Mouse (Mus musculus): Measurements from ENCODE around the gene Kdm8. TPM values are rescaled to one million over a fixed set of nuclear protein-coding genes. Genes with fewer than 3 reads are reported as not detected.
"Not testable (repeated sequence)": the region's sequence is repeated elsewhere in the genome, so short reads cannot be mapped to it uniquely, and the experiment has no call there.

The Kdm8 gene
- polyA plus RNA-seq, 1 experiment from 2014 or later, result 7.7 TPM

- Histone ChIP-seq H3K4me3 (replicated peaks; ENCODE audit: low read depth, low read length) (no peak overlapping the region), H3K27ac (no peak overlapping the region), H3K4me2 (ENCODE audit: low read length) (no peak overlapping the region), H3K36me3 (ENCODE audit: insufficient read depth, low read length) (no peaks in the 10 kb centered on the region), H3K9ac (ENCODE audit: low read depth, low read length) (no peak overlapping the region), H3K9me3 (replicated peaks; ENCODE audit: low read length) (no peaks in the 10 kb centered on the region), H3K27me3 (ENCODE audit: insufficient read depth, low read length) (no peaks in the 10 kb centered on the region), H3K4me1 (replicated peaks; ENCODE audit: insufficient read depth, low read length) (no peaks in the 10 kb centered on the region)
- TF ChIP-seq CTCF (IDR thresholded peaks at IDR 0.05; ENCODE audit: low read depth), result no peak
- 71% methylated on average over 5 of the region's 5 CpGs for WGBS
- DNase-seq (ENCODE audit: low spot score) (peak; percentile 48), ATAC-seq (replicated peaks; ENCODE audit: low FRiP score, low read depth) (no peak)
Measured at GRCm38 (mm10) chr7:125416762-125417161, 27.7 kb upstream of the Kdm8 start.

DNA sequence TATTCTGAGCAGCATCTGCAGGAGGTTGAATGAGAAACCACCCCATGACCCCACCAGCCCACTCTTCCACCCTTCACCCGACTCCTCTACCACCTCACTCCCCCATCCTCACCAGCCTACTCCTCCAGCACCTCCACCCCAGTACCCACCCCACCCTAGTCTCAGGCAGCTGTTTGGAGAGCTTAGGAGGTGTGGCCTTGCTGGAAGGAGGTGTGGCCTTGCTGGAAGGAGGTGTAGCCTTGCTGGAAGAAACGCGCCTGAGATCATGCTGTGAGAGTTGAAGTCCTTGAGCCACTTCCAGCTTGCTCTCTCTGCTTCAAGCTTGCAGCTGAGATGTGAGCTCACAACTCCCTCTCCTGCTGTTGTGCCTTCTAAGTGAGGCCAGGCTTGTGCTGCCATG, 26.1 kb upstream of the Kdm8 start:
- no peaks in the 10 kb centered on the region for H3K9me3 ChIP-seq (replicated peaks; ENCODE audit: low read length)
- H3K4me3 ChIP-seq (replicated peaks; ENCODE audit: low read depth, low read length), result no peak overlapping the region
- H3K9ac ChIP-seq (ENCODE audit: low read depth, low read length), result no peak overlapping the region
- no peaks in the 10 kb centered on the region for H3K27me3 ChIP-seq (ENCODE audit: insufficient read depth, low read length)
- DNase-seq (ENCODE audit: low spot score) (peak; percentile 42), ATAC-seq (replicated peaks; ENCODE audit: low FRiP score, low read depth) (peak; percentile 63; the same call in 1 of the 2 replicates)
- no peak for TF ChIP-seq CTCF (IDR thresholded peaks at IDR 0.05; ENCODE audit: low read depth)
- H3K4me2 ChIP-seq (ENCODE audit: low read length), result no peak overlapping the region
- no peak overlapping the region for H3K27ac ChIP-seq
- WGBS, result 17% methylated on average over 3 of the region's 3 CpGs
- H3K4me1 ChIP-seq (replicated peaks; ENCODE audit: insufficient read depth, low read length), result no peaks in the 10 kb centered on the region
- no peaks in the 10 kb centered on the region for H3K36me3 ChIP-seq (ENCODE audit: insufficient read depth, low read length)

- TF ChIP-seq CTCF (IDR thresholded peaks at IDR 0.05; ENCODE audit: low read depth), result peak; percentile 65
- ATAC-seq (replicated peaks; ENCODE audit: low FRiP score, low read depth) (no peak), DNase-seq (ENCODE audit: low spot score) (no peak)
- Histone ChIP-seq H3K27me3 (ENCODE audit: insufficient read depth, low read length) (no peaks in the 10 kb centered on the region), H3K4me1 (replicated peaks; ENCODE audit: insufficient read depth, low read length) (no peaks in the 10 kb centered on the region), H3K36me3 (ENCODE audit: insufficient read depth, low read length) (no peaks in the 10 kb centered on the region), H3K9ac (ENCODE audit: low read depth, low read length) (no peak overlapping the region), H3K27ac (no peak overlapping the region), H3K9me3 (replicated peaks; ENCODE audit: low read length) (no peaks in the 10 kb centered on the region), H3K4me2 (ENCODE audit: low read length) (no peak overlapping the region), H3K4me3 (replicated peaks; ENCODE audit: low read depth, low read length) (no peak overlapping the region)
- WGBS, result 63% methylated on average over 2 of the region's 2 CpGs
Measured at GRCm38 (mm10) chr7:125420190-125420589, 24.3 kb upstream of the Kdm8 start.

GRCm38 (mm10) chr7:125421911-125422310, 22.6 kb upstream of the Kdm8 start:
- TF ChIP-seq CTCF (IDR thresholded peaks at IDR 0.05; ENCODE audit: low read depth), result no peak
- Histone ChIP-seq H3K27me3 (ENCODE audit: insufficient read depth, low read length) (no peaks in the 10 kb centered on the region), H3K9ac (ENCODE audit: low read depth, low read length) (no peak overlapping the region), H3K27ac (no peak overlapping the region), H3K4me2 (ENCODE audit: low read length) (no peak overlapping the region), H3K9me3 (replicated peaks; ENCODE audit: low read length) (no peaks in the 10 kb centered on the region), H3K4me3 (replicated peaks; ENCODE audit: low read depth, low read length) (no peak overlapping the region), H3K36me3 (ENCODE audit: insufficient read depth, low read length) (no peaks in the 10 kb centered on the region), H3K4me1 (replicated peaks; ENCODE audit: insufficient read depth, low read length) (no peaks in the 10 kb centered on the region)
- 59% methylated on average over 2 of the region's 2 CpGs for WGBS
- no peak for DNase-seq (ENCODE audit: low spot score)
- no peak for ATAC-seq (replicated peaks; ENCODE audit: low FRiP score, low read depth)

DNA sequence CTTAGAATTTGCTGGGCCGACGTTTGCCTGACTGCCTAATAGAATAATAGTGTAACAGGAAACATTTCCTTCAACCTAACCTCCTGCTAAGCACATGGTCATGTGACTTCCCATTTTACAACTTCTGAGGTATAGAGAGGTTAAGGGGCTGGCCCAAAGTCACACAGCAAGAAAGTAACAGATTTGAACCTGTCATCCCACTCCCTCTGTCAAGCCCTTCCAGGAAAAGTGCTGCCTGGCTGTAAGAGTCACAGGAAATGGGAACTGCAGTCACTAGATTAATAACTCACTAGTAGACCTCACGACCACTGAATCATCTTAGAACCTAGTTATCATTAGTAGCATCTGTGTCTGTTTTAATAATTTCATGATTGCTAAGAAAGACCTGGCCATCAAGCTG, 21.4 kb upstream of the Kdm8 start:
- Histone ChIP-seq H3K27me3 (ENCODE audit: insufficient read depth, low read length) (no peaks in the 10 kb centered on the region), H3K9me3 (replicated peaks; ENCODE audit: low read length) (no peaks in the 10 kb centered on the region), H3K4me2 (ENCODE audit: low read length) (no peak overlapping the region), H3K4me3 (replicated peaks; ENCODE audit: low read depth, low read length) (no peak overlapping the region), H3K27ac (no peak overlapping the region), H3K36me3 (ENCODE audit: insufficient read depth, low read length) (no peaks in the 10 kb centered on the region), H3K9ac (ENCODE audit: low read depth, low read length) (no peak overlapping the region), H3K4me1 (replicated peaks; ENCODE audit: insufficient read depth, low read length) (no peaks in the 10 kb centered on the region)
- no peak for ATAC-seq (replicated peaks; ENCODE audit: low FRiP score, low read depth)
- no peak for DNase-seq (ENCODE audit: low spot score)
- no peak for TF ChIP-seq CTCF (IDR thresholded peaks at IDR 0.05; ENCODE audit: low read depth)
- WGBS, result 43% methylated on average over 3 of the region's 3 CpGs

DNA sequence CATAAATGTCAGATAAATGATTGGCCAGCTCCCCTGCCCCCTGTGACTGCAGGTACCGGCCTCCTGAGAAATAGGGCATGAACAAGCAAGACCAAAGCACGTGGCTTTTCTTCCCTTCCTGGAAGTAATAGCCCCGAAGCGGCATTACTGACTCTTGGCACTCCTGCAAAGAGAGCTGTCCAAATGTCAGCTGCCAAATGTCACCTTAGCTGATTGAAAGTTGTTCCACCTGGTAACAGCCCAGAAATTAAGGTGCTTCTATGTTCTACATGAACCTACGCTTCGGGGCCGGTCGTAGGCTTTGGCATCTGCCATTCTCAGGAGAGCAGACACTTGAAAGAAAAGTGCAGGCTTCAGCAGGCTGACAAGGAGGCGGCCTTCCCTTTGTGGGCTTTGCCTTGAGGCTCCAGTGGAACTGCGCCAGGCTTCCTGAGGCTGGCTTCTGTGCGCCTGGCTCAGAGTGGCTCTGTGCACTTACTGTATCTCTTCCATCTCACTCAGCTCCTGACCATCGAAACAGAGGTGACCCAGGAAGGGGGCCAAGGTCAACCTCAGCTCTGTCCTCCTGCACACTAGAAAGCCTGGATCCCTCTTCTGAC, 16.9 kb upstream of the Kdm8 start:
- H3K9me3 ChIP-seq (replicated peaks; ENCODE audit: low read length), result no peaks in the 10 kb centered on the region
- no peak overlapping the region for H3K9ac ChIP-seq (ENCODE audit: low read depth, low read length)
- ATAC-seq (replicated peaks; ENCODE audit: low FRiP score, low read depth), result no peak
- H3K27ac ChIP-seq, result no peak overlapping the region
- WGBS, result 66% methylated on average over 12 of the region's 12 CpGs
- no peak overlapping the region for H3K4me2 ChIP-seq (ENCODE audit: low read length)
- no peaks in the 10 kb centered on the region for H3K36me3 ChIP-seq (ENCODE audit: insufficient read depth, low read length)
- no peak for DNase-seq (ENCODE audit: low spot score)
- H3K4me3 ChIP-seq (replicated peaks; ENCODE audit: low read depth, low read length), result no peak overlapping the region
- TF ChIP-seq CTCF (IDR thresholded peaks at IDR 0.05; ENCODE audit: low read depth), result no peak
- no peaks in the 10 kb centered on the region for H3K4me1 ChIP-seq (replicated peaks; ENCODE audit: insufficient read depth, low read length)
- H3K27me3 ChIP-seq (ENCODE audit: insufficient read depth, low read length), result no peaks in the 10 kb centered on the region

- Histone ChIP-seq H3K4me3 (replicated peaks; ENCODE audit: low read depth, low read length) (no peak overlapping the region), H3K9ac (ENCODE audit: low read depth, low read length) (no peak overlapping the region), H3K27ac (no peak overlapping the region), H3K4me2 (ENCODE audit: low read length) (no peak overlapping the region), H3K36me3 (ENCODE audit: insufficient read depth, low read length) (no peaks in the 10 kb centered on the region), H3K27me3 (ENCODE audit: insufficient read depth, low read length) (no peaks in the 10 kb centered on the region), H3K4me1 (replicated peaks; ENCODE audit: insufficient read depth, low read length) (no peaks in the 10 kb centered on the region), H3K9me3 (replicated peaks; ENCODE audit: low read length) (no peaks in the 10 kb centered on the region)
- TF ChIP-seq CTCF (IDR thresholded peaks at IDR 0.05; ENCODE audit: low read depth), result no peak
- 67% methylated on average over 7 of the region's 7 CpGs for WGBS
- DNase-seq (ENCODE audit: low spot score) (no peak), ATAC-seq (replicated peaks; ENCODE audit: low FRiP score, low read depth) (no peak)
Measured at GRCm38 (mm10) chr7:125428381-125428780, 16.1 kb upstream of the Kdm8 start.

- not testable (repeated sequence) for H3K4me1 ChIP-seq (replicated peaks; ENCODE audit: insufficient read depth, low read length); DNase-seq (ENCODE audit: low spot score); H3K27ac ChIP-seq; H3K27me3 ChIP-seq (ENCODE audit: insufficient read depth, low read length); ATAC-seq (replicated peaks; ENCODE audit: low FRiP score, low read depth); H3K4me2 ChIP-seq (ENCODE audit: low read length); H3K36me3 ChIP-seq (ENCODE audit: insufficient read depth, low read length); H3K4me3 ChIP-seq (replicated peaks; ENCODE audit: low read depth, low read length); H3K9ac ChIP-seq (ENCODE audit: low read depth, low read length); H3K9me3 ChIP-seq (replicated peaks; ENCODE audit: low read length)
- WGBS, result 78% methylated on average over 5 of the region's 5 CpGs
Measured at GRCm38 (mm10) chr7:125428816-125429500, 15.5 kb upstream of the Kdm8 start.

Measured in kidney, postnatal 0 days (tissue).